Mouse (Mus musculus): ENCODE results near the gene Spata21.
A peak's percentile ranks its signal among the peaks of the same experiment; 100 is the strongest.

Gene Spata21

DNA sequence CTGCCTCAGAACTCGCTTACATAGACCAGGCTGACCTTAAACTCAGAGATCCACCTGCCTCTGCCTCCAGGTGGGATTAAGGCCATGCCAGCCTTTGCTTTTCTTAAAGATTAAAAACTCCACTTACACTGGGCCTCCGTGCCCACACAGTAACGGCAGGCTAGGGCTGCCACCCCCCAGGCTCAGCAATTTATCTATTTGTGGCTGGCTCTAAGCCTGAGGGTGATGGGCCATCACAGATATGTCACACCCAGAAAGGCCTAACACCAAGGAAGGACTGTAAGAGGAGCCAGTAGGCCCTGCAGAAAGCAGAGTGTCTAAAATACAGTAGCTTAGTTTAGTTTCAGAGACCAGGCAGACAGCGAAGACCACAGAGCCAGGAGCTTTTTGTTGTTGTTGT, 14.0 kb upstream of the Spata21 start:
- no peak for DNase-seq (ENCODE audit: low read depth in 2 of 2, low spot score in 2 of 2)

DNA sequence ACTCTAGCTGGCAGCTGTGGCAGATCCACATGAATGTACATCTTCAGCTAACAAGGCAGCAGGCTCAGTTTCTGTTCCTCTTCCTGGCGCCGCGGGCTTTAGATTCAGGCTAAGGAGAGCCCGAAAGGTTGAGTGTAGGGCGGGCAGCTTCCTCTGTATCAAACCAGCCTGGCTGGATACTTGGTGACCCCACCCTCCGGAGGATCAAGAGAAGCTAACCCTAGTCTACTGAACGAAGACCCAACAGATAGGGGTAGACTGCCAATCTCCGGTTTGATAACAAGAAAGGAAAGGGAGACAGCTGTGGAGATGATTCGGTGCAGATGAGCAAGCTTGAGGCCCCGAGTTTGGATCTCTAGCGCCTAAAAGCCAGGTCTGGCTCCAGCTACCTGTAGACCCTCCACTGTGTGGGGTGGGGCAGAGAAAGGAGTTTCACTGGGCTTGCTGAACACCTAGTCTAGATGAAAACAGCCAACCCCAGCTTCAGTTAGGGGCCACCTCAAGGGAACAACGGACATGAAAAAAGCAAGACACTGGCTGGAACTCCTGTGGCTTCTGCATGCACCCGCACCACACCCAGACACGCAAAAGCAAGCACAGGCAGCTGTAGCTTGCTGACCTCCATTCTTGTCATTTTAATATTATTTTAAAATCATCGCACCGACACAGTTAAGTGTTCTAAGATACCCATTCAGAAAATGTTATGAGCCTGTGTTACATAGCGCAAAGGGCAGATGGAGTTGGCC, 11.2 kb upstream of the Spata21 start:
- DNase-seq (ENCODE audit: low read depth in 2 of 2, low spot score in 2 of 2) = no peak

DNA sequence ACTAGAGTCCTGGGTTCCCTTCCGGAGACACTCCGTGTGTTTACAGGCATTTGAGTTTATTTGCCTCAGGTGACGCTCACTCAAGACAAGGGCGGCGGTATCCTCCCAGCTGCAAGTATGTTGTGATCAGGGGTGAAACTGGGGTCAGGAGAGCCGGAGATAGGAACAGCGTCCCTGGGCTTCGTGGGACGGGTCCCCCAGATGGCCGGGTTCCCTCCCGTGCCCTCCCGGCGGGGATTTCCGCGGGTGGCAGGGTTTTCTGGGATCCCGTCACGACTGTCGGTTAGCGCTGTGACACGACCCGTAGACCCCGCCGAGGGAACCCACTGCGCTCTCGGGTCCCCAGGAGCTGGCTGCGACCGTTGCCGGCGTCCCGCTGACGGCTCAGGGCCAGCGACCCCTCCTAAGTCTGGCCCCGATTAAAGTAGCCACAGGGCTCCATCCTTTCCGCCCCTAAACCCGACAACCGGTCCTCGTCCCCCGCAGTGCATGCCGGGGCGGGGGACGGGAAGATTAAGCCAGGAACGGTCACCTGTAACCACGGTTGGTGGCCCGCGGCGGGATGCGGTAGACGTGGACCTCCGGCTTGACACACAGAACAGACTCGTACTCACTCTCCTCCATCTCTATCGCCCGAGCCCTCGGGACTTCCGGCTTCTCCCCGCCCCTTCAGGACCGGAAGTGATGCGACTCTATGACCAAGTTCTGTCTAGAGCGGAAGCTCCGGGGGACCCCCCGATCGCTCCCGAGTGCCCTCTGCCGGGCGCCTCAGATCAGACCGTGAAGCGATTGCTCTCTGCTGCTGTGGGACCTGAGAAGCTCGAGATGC, 10.2 kb upstream of the Spata21 start, which contains the start of gene Necap2:
Gene Necap2, minus strand, starts transcription at position 677 of the 829 bp plus-strand sequence.
- DNase-seq (ENCODE audit: low read depth in 2 of 2, low spot score in 2 of 2) = peak; percentile 95 to 96

DNA sequence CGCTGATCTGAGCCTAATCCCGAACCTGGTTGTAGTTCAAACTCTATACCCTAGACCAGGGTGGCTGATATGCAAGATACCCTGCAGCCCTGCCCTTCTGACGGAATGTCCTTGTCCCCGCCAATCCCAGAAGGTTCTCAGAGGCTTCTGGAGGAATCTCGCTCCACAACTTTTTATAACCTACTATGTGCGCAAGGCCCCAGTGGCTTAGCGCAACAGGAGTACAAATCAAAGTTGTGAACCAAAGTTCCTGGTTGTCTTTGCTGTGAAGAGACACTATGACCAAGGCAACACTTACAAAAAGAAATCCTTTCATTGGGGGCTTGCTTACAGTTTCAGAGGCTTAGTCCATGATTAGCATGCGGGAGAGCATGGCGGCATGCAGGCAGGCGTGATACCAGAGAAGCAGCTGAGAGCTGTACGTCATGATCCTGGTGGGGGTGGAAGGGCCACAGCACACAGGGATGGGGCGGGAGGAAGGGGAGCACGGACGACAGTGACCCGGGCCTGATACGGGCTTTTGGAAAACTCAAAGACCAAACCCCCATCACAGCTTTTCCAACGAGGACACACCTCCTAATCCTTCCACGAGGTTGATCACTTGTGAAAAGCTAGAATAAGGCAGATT, 9.5 kb upstream of the Spata21 start:
- no peak for DNase-seq (ENCODE audit: low read depth in 2 of 2, low spot score in 2 of 2)

DNA sequence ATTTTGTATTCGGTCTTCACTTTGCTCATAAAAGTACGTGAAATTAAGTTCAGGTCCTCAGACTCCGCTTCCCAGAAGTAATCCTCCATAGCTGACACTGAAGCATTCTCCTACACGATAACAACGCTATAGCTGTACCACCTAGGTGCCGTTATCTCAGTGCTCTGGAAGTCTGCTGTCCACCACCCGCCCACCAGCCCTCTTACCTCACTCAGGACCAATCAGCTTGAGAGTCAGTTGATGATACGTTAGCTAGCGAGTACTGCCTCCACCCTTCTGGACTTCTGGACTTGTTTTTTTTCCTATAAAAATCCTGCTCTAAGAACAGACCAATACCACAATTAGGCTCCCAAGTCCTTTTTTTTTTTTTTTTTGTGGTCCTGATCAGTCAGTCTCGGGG, 1.3 kb upstream of the Spata21 start:
- no peak for DNase-seq (ENCODE audit: low read depth in 2 of 2, low spot score in 2 of 2)

DNA sequence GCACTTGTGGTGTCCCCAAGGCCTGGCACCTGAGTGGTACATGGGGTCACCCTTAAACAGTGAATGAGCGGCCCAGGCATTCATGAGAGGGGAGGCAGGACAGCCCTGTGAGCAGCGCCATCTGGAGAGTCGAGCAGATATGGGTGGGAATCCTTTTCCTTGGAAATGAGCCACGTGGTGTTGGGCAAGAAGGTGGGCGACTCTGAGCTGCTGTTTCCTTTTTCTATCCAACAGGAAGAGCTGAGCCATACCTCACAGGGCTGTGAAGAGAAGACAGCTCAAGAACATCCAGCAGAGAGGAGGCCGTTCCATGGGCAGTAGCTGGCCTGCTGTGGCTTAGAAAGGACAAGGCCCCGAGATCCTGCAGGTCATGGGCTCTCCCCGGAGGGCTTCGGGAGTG, 581 bp downstream of the Spata21 start:
- no peak for DNase-seq (ENCODE audit: low read depth in 2 of 2, low spot score in 2 of 2)

DNA sequence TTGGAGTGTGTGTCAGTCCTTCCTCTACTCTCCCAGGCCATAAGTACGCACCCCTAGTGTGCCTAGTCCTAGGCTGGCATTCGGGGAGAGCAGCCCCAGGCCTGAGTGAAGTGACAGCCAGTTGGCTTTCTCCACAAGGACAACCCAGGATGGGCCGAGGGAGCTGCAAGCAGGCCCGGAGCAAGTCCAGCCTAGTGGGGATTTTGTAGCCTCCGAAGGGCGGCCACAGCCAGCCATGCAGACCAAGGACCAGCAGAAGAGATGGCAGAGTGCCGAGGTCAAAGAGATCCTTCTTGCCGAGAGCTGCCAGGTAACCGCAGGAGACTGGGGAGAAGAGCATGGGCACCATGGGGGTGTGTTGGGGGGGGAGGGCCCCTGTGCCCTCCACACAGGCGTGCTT, 6.9 kb downstream of the Spata21 start:
- DNase-seq (ENCODE audit: low read depth in 2 of 2, low spot score in 2 of 2) = no peak

DNA sequence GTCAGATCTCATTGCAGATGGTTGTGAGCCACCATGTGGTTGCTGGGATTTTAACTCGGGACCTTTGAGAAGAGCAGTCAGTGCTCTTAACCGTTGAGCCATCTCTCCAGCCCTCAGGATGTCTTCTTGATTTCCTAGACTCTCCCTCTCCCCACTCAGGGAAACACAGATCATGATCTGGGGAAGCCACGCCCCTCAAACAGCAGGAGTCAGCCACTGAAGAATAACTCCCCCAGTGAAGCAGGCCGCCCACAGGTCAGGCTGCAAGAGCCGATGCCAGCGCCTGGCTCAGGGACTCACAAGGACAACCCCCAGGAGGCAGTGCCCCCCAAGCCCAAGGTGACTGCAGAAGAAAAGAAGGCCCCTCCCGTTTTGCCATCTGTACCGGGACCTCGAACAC, 8.6 kb downstream of the Spata21 start:
- DNase-seq (ENCODE audit: low read depth in 2 of 2, low spot score in 2 of 2) = no peak

DNA sequence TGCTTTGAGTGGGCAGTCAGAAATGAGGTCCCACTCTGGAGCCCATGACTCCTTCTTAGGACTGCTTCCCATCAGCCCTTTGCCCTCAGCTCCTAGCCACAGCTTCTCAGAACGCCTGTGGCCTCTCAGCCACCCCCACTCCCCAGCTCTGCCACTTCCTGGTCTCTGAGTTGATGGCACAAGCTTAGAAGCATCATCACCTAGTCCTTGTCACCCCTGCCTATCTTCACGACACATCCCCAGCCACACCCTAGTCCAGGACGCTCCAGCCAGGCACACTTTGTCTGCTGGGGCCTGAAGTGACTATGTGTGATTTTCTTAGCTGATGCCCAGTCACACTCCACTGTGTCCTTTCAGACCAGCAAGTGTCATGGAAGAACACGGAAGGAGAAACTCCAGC, 10.8 kb downstream of the Spata21 start:
- no peak for DNase-seq (ENCODE audit: low read depth in 2 of 2, low spot score in 2 of 2)

DNA sequence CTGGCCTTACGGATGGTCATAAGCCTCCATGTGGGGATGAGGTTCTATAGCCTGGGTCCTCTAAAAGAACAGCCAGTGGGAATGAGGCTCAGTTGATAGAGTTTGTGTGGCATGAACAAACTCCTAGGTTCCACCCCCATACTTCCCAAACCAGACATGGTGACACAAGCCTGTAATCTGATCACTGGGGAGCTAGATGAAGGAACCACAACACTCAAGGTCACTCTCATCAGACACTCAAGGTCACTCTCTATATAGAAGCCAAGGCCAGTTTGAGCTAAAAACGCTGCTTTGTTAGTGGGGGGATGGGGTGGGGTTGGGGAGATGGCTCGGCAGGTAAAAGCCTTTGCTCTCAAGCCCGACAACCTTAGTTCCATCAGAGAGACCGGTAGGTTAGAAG, 11.8 kb downstream of the Spata21 start:
- DNase-seq (ENCODE audit: low read depth in 2 of 2, low spot score in 2 of 2) = no peak

DNA sequence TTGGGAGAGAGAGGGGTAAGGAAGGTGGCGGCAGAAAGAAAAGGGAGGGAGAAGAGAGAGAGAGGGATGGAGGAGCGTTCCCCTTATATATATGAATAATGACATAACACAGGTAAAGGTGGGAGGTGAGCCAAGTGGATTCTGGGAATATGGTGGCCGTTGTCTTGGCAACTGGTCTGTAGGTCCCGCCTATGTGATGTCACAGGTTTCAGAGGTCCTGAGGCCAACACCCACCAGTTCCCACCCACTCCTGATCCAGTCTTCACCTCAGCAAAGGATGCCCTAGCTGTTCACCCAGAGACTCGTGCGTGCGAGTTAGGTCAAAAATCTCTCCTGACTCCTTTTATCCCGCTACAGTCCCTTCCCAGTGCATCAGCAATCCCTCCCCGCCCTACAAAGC, 13.2 kb downstream of the Spata21 start:
- DNase-seq (ENCODE audit: low read depth in 2 of 2, low spot score in 2 of 2) = no peak

DNA sequence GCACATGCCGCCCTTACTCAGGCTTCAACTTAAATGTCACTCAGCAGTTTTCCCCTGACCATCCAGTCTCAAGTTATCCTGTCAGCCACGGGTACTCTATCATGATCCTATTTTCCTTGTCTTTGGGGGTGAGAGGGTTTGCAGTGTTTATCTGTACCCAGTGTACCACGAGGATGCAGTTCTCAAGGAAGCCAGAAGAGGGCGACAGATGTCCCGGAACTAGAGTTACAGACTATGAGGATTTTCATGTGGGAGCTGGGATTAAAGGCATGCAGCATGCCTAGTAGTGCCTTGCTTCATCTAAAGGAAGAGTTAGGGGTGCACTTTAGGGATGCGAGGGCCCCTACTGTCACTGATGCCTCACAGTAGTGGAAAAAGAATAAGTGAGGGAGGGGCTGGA, 13.7 kb downstream of the Spata21 start:
- DNase-seq (ENCODE audit: low read depth in 2 of 2, low spot score in 2 of 2) = no peak

DNA sequence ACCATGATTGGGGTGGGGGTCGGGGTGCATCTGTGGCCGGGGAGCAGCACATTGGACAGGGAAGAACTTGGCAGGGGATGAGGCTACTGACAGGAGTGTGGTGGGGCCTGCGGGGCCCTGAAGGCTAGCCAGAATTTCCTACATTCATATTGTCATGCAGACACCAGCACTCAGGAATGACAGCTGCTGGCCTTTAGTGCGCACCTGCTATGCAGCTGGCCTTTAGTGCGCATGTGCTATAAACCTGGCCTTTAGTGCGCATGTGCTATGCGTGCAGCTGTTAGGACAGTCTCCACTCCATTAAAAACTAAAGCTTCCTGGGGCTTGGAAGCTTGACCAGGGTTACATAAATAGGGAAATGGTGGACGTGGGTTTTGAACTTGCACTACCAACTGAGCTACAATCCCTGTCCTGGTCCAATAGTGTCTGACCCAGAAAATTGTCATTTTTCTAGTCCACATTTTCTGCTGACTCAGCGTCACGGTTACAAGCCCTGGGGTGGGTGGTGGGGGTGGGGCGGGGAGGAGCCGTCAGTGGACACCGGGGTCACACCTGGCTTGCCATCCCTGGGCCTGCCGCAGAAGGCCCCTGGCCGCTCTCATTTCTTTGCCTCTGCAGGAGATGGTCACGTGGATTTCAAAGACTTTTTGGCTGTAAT, 18.5 kb downstream of the Spata21 start:
- DNase-seq (ENCODE audit: low read depth in 2 of 2, low spot score in 2 of 2) = no peak

DNA sequence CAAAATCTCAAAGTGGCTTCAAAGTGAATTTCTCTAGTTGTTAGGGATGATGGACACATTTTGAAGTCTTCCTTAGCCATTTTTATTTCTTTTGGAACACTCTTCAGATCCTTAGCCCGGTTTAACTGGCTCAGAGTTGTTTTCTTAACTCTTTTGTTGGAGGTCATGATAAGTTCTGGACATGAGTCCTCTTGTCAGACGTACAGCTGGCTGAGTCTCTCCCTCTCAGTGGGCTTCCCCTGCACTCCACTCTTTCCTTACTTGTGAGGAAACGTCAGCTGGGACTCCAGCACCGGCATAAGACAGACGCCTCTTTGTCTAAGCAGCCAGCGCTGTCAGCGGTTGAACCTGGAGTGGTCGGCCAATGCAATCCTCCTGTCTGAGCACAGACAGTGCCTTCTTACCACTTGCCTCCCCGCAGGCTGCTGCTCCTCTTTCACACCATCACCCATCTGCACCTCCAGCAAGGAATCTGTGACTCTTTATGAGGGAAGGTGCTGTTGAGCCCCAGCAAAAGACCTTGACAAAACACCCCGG, 20.1 kb downstream of the Spata21 start:
- DNase-seq (ENCODE audit: low read depth in 2 of 2, low spot score in 2 of 2) = no peak

DNA sequence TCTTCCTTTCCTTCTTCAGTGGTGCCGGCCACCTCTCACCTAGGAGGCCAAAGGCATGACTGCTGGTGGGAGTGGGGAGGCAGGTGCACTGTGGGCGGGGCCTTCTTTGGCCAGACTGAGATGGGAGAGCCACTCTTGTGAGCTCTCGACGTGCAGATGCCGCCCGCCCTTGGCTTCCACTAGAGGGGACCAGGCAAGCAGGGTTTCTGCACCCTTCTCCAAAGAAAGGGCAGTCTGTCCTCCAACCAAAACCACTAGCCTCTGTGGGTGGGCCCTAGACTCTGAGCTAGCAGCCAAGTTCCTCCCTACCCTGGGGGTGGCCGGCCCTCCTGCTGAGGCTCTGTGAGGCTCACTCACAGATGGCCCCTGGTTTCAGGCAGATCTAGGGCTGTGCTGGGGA, 25.7 kb downstream of the Spata21 start:
- DNase-seq (ENCODE audit: low read depth in 2 of 2, low spot score in 2 of 2) = no peak

DNA sequence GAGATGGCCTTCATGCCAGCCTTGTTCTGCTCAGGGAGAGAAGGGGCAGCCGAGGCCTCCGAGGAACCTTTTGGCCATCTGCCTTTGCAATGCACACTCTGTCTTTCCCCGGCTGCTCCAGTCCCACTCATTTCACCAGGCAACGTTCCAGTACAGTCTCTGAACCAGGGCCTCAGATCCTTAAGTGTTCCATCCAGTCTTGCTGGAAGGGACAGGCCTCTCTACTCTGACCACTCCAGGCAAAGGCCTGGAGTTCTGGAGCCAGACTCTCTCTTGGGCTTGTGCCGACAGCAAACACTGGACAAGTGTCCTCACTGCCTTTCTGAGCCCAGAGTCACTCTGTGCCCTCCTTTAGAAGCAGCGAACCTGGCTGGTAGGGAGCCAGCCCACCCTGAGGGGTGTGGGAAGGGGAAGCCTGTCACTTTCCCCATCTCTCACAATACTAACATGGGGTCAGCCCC, 26.4 kb downstream of the Spata21 start:
- no peak for DNase-seq (ENCODE audit: low read depth in 2 of 2, low spot score in 2 of 2)

DNA sequence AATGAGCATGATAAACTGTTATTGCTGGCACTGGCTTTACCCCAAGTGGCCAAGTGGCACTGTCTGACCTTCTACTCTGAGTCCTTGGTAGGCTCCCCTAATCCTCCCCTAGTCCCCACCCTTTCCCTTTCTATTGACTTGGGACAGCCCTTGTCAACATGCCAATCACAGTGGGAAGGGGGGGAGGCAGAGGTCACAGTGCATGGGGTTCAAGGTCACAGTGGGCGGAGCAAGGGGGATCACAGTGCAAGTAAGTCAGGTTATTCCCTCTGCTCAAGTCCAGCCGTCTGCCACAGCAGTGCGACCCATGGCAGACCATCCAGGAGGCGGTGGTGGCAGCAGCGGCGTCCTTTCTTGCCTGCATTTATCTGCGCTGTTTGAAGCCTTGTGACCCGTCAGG, 27.3 kb downstream of the Spata21 start:
- DNase-seq (ENCODE audit: low read depth in 2 of 2, low spot score in 2 of 2) = no peak

DNA sequence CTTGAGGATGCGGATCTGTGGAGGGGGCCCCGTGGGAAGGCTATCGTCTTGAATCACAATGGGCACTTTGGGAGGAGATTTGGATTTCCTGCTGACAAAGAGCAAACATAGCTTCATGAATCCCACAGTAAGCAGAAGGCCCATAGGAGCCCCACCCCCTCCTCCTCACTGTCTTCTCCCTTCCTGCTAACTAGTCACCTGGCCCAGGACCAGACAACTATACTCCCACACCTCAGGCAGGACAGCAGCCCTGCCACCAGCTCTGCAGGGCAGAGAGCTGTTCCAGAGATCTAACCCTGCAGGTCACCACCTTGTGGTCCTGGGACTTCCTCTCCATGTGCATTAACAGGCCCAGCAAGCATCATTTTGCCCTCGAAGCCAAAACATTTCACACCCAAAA, 30.6 kb downstream of the Spata21 start:
- no peak for DNase-seq (ENCODE audit: low read depth in 2 of 2, low spot score in 2 of 2)

DNA sequence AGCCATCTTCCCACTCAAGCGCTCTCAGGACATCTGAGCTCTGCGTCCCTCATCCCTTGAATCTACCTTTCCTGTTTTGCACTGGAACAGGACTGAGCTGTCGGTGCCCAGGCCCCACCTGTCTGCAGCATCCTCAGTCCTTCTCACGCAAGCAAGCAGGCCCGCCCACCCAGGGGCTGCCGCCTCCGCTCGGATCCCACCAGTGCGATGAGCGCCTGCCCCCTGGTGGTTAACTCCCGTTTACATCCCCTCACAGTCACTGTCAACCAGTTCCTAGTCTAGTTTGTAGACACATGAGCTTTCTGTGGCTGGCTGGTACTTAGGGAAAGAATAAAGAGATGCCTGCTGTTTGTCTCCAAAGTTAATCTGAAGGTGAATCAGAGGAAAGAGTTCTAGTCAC, 32.6 kb downstream of the Spata21 start:
- DNase-seq (ENCODE audit: low read depth in 2 of 2, low spot score in 2 of 2) = peak; percentile 21 to 44

DNA sequence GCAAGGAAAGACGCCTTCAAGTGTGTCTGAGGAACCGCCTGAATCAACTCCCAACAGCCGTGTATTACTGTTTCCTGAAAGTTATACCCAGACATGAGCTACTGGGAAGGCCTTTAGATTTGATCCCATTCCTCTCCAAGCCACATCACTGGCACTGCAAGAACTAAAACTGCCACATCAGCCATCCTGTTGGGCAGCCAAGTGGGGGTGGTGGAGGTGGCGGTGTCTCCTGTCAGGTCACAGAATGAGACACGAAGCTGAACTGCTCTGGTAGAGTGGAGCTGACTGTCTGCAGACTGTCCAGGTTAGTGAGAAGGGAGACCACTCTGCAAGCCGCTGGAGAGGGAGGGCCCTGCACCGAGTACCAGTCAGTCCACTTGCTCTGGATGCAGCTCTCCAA, 34.5 kb downstream of the Spata21 start:
- no peak for DNase-seq (ENCODE audit: low read depth in 2 of 2, low spot score in 2 of 2)

DNA sequence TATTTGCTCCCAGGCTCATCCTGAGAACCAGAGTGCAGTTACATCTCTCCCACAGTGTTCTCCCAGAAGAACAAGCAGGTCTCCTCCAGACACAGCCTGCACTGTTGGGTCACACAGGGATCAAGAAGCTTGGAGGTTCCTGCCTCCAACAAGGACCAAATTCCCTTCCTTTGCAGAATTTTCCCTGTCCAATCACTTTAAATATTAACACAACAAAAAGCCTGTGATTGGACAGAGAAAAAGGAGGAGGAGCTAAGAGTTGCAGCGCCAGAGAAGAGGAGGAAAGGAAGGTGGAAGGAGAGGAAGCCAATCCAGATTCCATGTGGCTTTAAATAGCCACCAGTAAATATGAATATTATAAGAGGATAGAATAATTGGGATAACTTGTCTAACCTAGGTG, 34.9 kb downstream of the Spata21 start:
- no peak for DNase-seq (ENCODE audit: low read depth in 2 of 2, low spot score in 2 of 2)

Data from CD8-positive naive resting alpha-beta T cell, adult 2 months (primary cell).